ENCODE assay signal across 8 mouse cellular contexts in genomic region chr7:28392429-28393271, GRCm38 (mm10). TPM values are rescaled to one million over a fixed set of nuclear protein-coding genes. Genes with fewer than 3 reads are reported as not detected.
DNase-seq lines count a peak whose midpoint lies in the region; ATAC-seq lines count a peak whose summit lies in the region.

Gene Med29, minus strand, starts transcription at chr7:28392708.
Gene Paf1, plus strand, starts transcription at chr7:28392951.

- peaks cover 13% of the 10 kb centered on the region for H3K4me1 ChIP-seq in hindbrain, embryonic 16.5 days (ENCODE audit: control insufficient read depth, insufficient read depth, low read depth, low read length)

- H3K9me3 ChIP-seq in hindbrain, embryonic 16.5 days (ENCODE audit: control insufficient read depth, low read length): no peaks in the 10 kb centered on the region

- whole genome bisulfite sequencing in hindbrain, embryonic 16.5 days: under 1% methylated on average over 58 of the region's 58 CpGs
- WGBS in macrophage (ENCODE audit: missing documents): under 1% methylated on average over 55 of the region's 58 CpGs

- peak within 1 kb of the TSS; percentile 91 for H3K4me2 ChIP-seq in hindbrain, embryonic 16.5 days (ENCODE audit: low read length)

- ATAC-seq in hindbrain, embryonic 16.5 days: peak; percentile 98

- peak within 1 kb of the TSS; percentile 80 for H3K27ac ChIP-seq in hindbrain, embryonic 16.5 days (ENCODE audit: low read depth, low read length)
- 0 out of 2 replicates have a peak within 1 kb of the TSS, but pooled peaks have one; percentile 10 for H3K27ac ChIP-seq in macrophage

- H3K27me3 ChIP-seq in hindbrain, embryonic 16.5 days (replicated peaks; ENCODE audit: control insufficient read depth, insufficient read depth, low read length): no peaks in the 10 kb centered on the region

- DNase-seq in WW6 (ENCODE audit: low read depth, low spot score): peak; percentile 96
- peak; percentile 88 to 92 for DNase-seq in cerebellum, postnatal 4 days (ENCODE audit: low spot score in 2 of 2)
- DNase-seq in gastrocnemius, adult 18-20 months (ENCODE audit: low spot score): peak; percentile 99
- peak; percentile 94 to 97 for DNase-seq in left cerebral cortex, adult 18-20 months (ENCODE audit: low spot score in 2 of 2)
- peak; percentile 99 for DNase-seq in right cerebral cortex, adult 18-20 months
- DNase-seq in urinary bladder, postnatal 10 days (ENCODE audit: low spot score): peak; percentile 79

- H3K79me2 ChIP-seq in macrophage (ENCODE audit: inconsistent target): peaks cover 62% of the 10 kb centered on the region

- peak within 1 kb of the TSS; percentile 97 for H3K4me3 ChIP-seq in hindbrain, embryonic 16.5 days (ENCODE audit: low read length)
- H3K4me3 ChIP-seq in macrophage (ENCODE audit: inconsistent target): peak within 1 kb of the TSS; percentile 63

- peaks cover 41% of the 10 kb centered on the region for H3K36me3 ChIP-seq in hindbrain, embryonic 16.5 days (ENCODE audit: control insufficient read depth, insufficient read depth, low read length)
- H3K36me3 ChIP-seq in macrophage (ENCODE audit: inconsistent target): peaks cover 44% of the 10 kb centered on the region

- H3K9ac ChIP-seq in hindbrain, embryonic 16.5 days (ENCODE audit: low read depth, low read length): peak within 1 kb of the TSS; percentile 89

RNA-seq across cellular contexts. Expression of gene Med29, which starts in this region (rescaled TPM):
- total RNA-seq in gastrocnemius, adult 18-20 months (2021): 10 to 100 TPM; 22.7 to 24.1 TPM
- 42.7 and 47.2 TPM in 2 replicates for polyA plus RNA-seq in hindbrain, embryonic 16.5 days (2015; fragmentation: Nextera tagmentation; extraction: Ambion mirVana)
- total RNA-seq in left cerebral cortex, adult 18-20 months (2021): 10 to 100 TPM; 20.3 to 22.0 TPM
- 10 to 100 TPM in 2 of 26 experiments, 1 to 10 TPM in 24; 2.6 to 11.9 (median 5.0) TPM for total RNA-seq in macrophage (2018; cell fraction: chromatin; rRNA removed)
- total RNA-seq in macrophage (2018; cell fraction: cytosol; rRNA removed): 10 to 100 TPM in 22 of 26 experiments, 1 to 10 TPM in 4; 8.8 to 16.2 (median 11.9) TPM
- total RNA-seq in macrophage (2018; cell fraction: nucleus; rRNA removed): 10 to 100 TPM in 2 of 26 experiments, 1 to 10 TPM in 24; 2.4 to 10.8 (median 5.4) TPM
- 13.6 to 20.0 TPM (median 16.3 TPM) in 3 replicates for polyA plus RNA-seq in macrophage (2018)

RNA-seq across cellular contexts. Expression of gene Paf1, which starts in this region (rescaled TPM):
- total RNA-seq in gastrocnemius, adult 18-20 months (2021): 10 to 100 TPM; 29.5 to 31.2 TPM
- polyA plus RNA-seq in hindbrain, embryonic 16.5 days (2015; fragmentation: Nextera tagmentation; extraction: Ambion mirVana): 89.9 and 102 TPM in 2 replicates
- total RNA-seq in left cerebral cortex, adult 18-20 months (2021): 10 to 100 TPM; 54.8 to 59.0 TPM
- total RNA-seq in macrophage (2018; cell fraction: chromatin; rRNA removed): 100 to 1,000 TPM; 101 to 451 (median 214) TPM
- total RNA-seq in macrophage (2018; cell fraction: cytosol; rRNA removed): 10 to 100 TPM; 37.2 to 79.3 (median 58.5) TPM
- 100 to 1,000 TPM in 20 of 26 experiments, 10 to 100 TPM in 6; 77.1 to 321 (median 147) TPM for total RNA-seq in macrophage (2018; cell fraction: nucleus; rRNA removed)
- polyA plus RNA-seq in macrophage (2018): 72.5 to 257 TPM (median 75.2 TPM) in 3 replicates

Comparison
In these comparisons a context has a peak if more than half of its experiments do, and no peak if none do; other contexts are left out.
1. Peak in every context shown above with its lines: DNase-seq, ATAC-seq, H3K4me3 ChIP-seq and H3K27ac ChIP-seq.